Mouse (Mus musculus) gastrocnemius, postnatal 14 days (tissue): ENCODE data around the gene Aldh18a1. TPM values are rescaled to one million over a fixed set of nuclear protein-coding genes. Genes with fewer than 3 reads are reported as not detected.

Experiments used
- DNase-seq: peaks from one replicate; pipeline ENCODE4 v3.0.0; 2021; ENCODE audit warnings: mixed read lengths
- intact Hi-C: fragments of 180-260 bp; cut with DNase I; formaldehyde crosslinking; loops from one replicate; pipeline ENCODE4 v1.15.1; 2025; ENCODE audit warnings: low total_unique reads
- total RNA-seq, 2 experiments: library from RNA; stranded (reverse); gene quantifications; 2 replicates each; pipeline ENCODE4 v1.2.3; 2021

The Aldh18a1 gene
- total RNA-seq, 2 experiments from 2014 or later: 7.9 to 12.0 TPM

GRCm38 (mm10) chr19:40506965-40507364, 81.3 kb downstream of the Aldh18a1 start:
- no peak for DNase-seq
- intact Hi-C loops: no loop called here

- peak; percentile 18 for DNase-seq
These were observed 83.9 kb downstream of the Aldh18a1 start for GRCm38 (mm10) chr19:40504336-40504735.

More at GRCm38 (mm10) chr19:40504336-40504735, 83.9 kb downstream of the Aldh18a1 start:
- intact Hi-C loops: no loop called here

Other genes with a start within 250 kb of the Aldh18a1 start
- 100 to 1,000 TPM in 1 of 2 experiments, 10 to 100 TPM in 1; 59.4 to 109 TPM for gene Sorbs1, start 74.7 kb downstream of the Aldh18a1 start, total RNA-seq
- gene Tctn3, start 23.8 kb upstream of the Aldh18a1 start, total RNA-seq: 1 to 10 TPM; 1.9 to 2.6 TPM
- 10 to 100 TPM; 20.2 to 25.9 TPM for gene Entpd1, start 23.9 kb upstream of the Aldh18a1 start, total RNA-seq
- gene Cc2d2b, start 160.3 kb upstream of the Aldh18a1 start, total RNA-seq: not detected
- gene Ccnj, start 242.8 kb upstream of the Aldh18a1 start, total RNA-seq: 1 to 10 TPM; 3.1 to 3.4 TPM